Comparison of ENCODE assay signal across 18 mouse cellular contexts in the genomic region with DNA sequence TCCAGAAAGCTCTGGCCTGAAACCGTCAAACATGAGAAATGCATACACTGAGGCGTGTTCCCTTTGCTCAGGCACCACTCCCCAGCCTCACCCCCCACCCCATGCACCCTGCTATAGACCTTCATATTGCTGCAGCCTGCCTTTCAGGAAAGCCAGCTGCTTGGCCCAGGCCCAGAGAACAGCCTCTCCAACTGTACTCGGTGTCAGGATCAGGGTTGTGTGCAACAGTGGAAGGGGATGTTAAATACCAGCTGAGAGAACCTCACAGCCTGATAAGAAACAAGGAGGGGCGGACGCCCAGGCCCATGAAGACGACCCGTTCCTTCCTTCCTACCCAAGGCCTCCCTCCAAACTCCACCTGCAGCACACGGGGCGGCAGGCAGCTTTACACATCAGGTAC.
DNase-seq lines count a peak whose midpoint lies in the region; ATAC-seq and TF ChIP-seq lines count a peak whose summit lies in the region.
"Had no signal": no experiment of that assay in that cellular context is flagged by ENCODE, and none has a peak within 500 bp of the region (broad histone marks: within the 10 kb centered on the region; RNA-seq: fewer than 3 reads in every experiment).

No protein-coding gene starts in this region.

- no peak for DNase-seq in forebrain, postnatal 0 days
- DNase-seq in kidney, postnatal 10 days: peak; percentile 59
- DNase-seq in kidney, adult 18-20 months: no peak
- DNase-seq in midbrain, embryonic 10.5 days (ENCODE audit: low spot score): no peak
- no peak for DNase-seq in cerebellum, adult 11 months
- DNase-seq in adrenal gland, postnatal 10 days: no peak
- DNase-seq: adrenal gland, postnatal 25 days; cerebellum, postnatal 14 days; heart, adult 11 months; kidney, adult 11 months; layer of hippocampus, adult 9-11 months; retina, postnatal 1 day; spleen, adult 18-20 months had no signal

- H3K36me3 ChIP-seq in forebrain, postnatal 0 days (ENCODE audit: insufficient read depth): no peaks in the 10 kb centered on the region
- H3K36me3 ChIP-seq in forebrain, embryonic 12.5 days (replicated peaks): no peaks in the 10 kb centered on the region
- peaks cover 16% of the 10 kb centered on the region for H3K36me3 ChIP-seq in midbrain, embryonic 10.5 days
- no peaks in the 10 kb centered on the region for H3K36me3 ChIP-seq in midbrain, embryonic 16.5 days (ENCODE audit: control insufficient read depth, insufficient read depth, low read length)
- H3K36me3 ChIP-seq: neural tube, embryonic 15.5 days had no signal

- H3K4me1 ChIP-seq in forebrain, postnatal 0 days (ENCODE audit: insufficient read depth): no peaks in the 10 kb centered on the region
- H3K4me1 ChIP-seq in forebrain, embryonic 12.5 days: no peaks in the 10 kb centered on the region
- H3K4me1 ChIP-seq in midbrain, embryonic 10.5 days: peaks cover 15% of the 10 kb centered on the region; the same call in 1 of the 2 replicates
- H3K4me1 ChIP-seq in midbrain, embryonic 16.5 days (ENCODE audit: control insufficient read depth, insufficient read depth, low read length): no peaks in the 10 kb centered on the region

- ATAC-seq in forebrain, postnatal 0 days: peak; percentile 42; the same call in 1 of the 2 replicates
- no peak for ATAC-seq in forebrain, embryonic 12.5 days (ENCODE audit: low FRiP score)
- no peak for ATAC-seq in midbrain, embryonic 16.5 days

- no peak overlapping the region for H3K9ac ChIP-seq in forebrain, postnatal 0 days
- H3K9ac ChIP-seq in forebrain, embryonic 12.5 days: no peak overlapping the region
- no peak overlapping the region for H3K9ac ChIP-seq in midbrain, embryonic 16.5 days (ENCODE audit: low read depth, low read length)
- H3K9ac ChIP-seq: embryonic facial prominence, embryonic 13.5 days; neural tube, embryonic 15.5 days had no signal

- 77% methylated on average over 9 of the region's 9 CpGs for WGBS in forebrain, postnatal 0 days
- WGBS in forebrain, embryonic 12.5 days: 88% methylated on average over 9 of the region's 9 CpGs
- 86% methylated on average over 9 of the region's 9 CpGs for WGBS in midbrain, embryonic 10.5 days
- WGBS in midbrain, embryonic 16.5 days: 83% methylated on average over 9 of the region's 9 CpGs

- no peak overlapping the region for H3K27ac ChIP-seq in forebrain, postnatal 0 days (ENCODE audit: low read depth, low read length)
- no peak overlapping the region for H3K27ac ChIP-seq in forebrain, embryonic 12.5 days
- H3K27ac ChIP-seq in midbrain, embryonic 10.5 days (replicated peaks): 0 out of 2 replicates have a peak overlapping the region, but pooled peaks have one; percentile 30
- H3K27ac ChIP-seq in midbrain, embryonic 16.5 days (ENCODE audit: low read length): no peak overlapping the region
- H3K27ac ChIP-seq: embryonic facial prominence, embryonic 13.5 days; neural tube, embryonic 15.5 days had no signal

- H3K27me3 ChIP-seq in forebrain, postnatal 0 days (ENCODE audit: insufficient read depth, low read length): no peaks in the 10 kb centered on the region
- no peaks in the 10 kb centered on the region for H3K27me3 ChIP-seq in forebrain, embryonic 12.5 days
- no peaks in the 10 kb centered on the region for H3K27me3 ChIP-seq in midbrain, embryonic 10.5 days (ENCODE audit: low read depth, poor library complexity, severe bottlenecking)
- H3K27me3 ChIP-seq in midbrain, embryonic 16.5 days (ENCODE audit: control insufficient read depth, insufficient read depth, low read depth, low read length): no peaks in the 10 kb centered on the region
- H3K27me3 ChIP-seq: embryonic facial prominence, embryonic 13.5 days; megakaryocyte, embryonic 14.5 days; neural tube, embryonic 15.5 days had no signal

- H3K4me3 ChIP-seq in forebrain, postnatal 0 days (ENCODE audit: low read depth, low read length): no peak overlapping the region
- H3K4me3 ChIP-seq in forebrain, embryonic 12.5 days (replicated peaks): no peak overlapping the region
- no peak overlapping the region for H3K4me3 ChIP-seq in midbrain, embryonic 10.5 days
- H3K4me3 ChIP-seq in midbrain, embryonic 16.5 days (ENCODE audit: low read depth, low read length): no peak overlapping the region
- H3K4me3 ChIP-seq: embryonic facial prominence, embryonic 13.5 days; megakaryocyte, embryonic 14.5 days; neural tube, embryonic 15.5 days had no signal

- H3K4me2 ChIP-seq in forebrain, postnatal 0 days (ENCODE audit: low read depth): no peak overlapping the region
- no peak overlapping the region for H3K4me2 ChIP-seq in forebrain, embryonic 12.5 days
- no peak overlapping the region for H3K4me2 ChIP-seq in midbrain, embryonic 16.5 days (ENCODE audit: low read length)
- H3K4me2 ChIP-seq: embryonic facial prominence, embryonic 13.5 days; neural tube, embryonic 15.5 days had no signal

- TF ChIP-seq CTCF in forebrain, postnatal 0 days (IDR thresholded peaks at IDR 0.05; ENCODE audit: low read depth): no peak

- no peaks in the 10 kb centered on the region for H3K9me3 ChIP-seq in forebrain, postnatal 0 days (ENCODE audit: low read length)
- H3K9me3 ChIP-seq in forebrain, embryonic 12.5 days: no peaks in the 10 kb centered on the region
- H3K9me3 ChIP-seq in midbrain, embryonic 10.5 days (replicated peaks): no peaks in the 10 kb centered on the region
- no peaks in the 10 kb centered on the region for H3K9me3 ChIP-seq in midbrain, embryonic 16.5 days (replicated peaks; ENCODE audit: control insufficient read depth, low read length, poor library complexity, severe bottlenecking)
- H3K9me3 ChIP-seq: embryonic facial prominence, embryonic 13.5 days; megakaryocyte, embryonic 14.5 days; neural tube, embryonic 15.5 days had no signal
